Comparison of ENCODE assay signal across 8 mouse cellular contexts in genomic region chr15:27629046-27629445, GRCm38 (mm10). TPM values are rescaled to one million over a fixed set of nuclear protein-coding genes. Genes with fewer than 3 reads are reported as not detected.
DNase-seq lines count a peak whose midpoint lies in the region; ATAC-seq and TF ChIP-seq lines count a peak whose summit lies in the region.

No protein-coding gene starts in this region.

- H3K4me3 ChIP-seq in layer of hippocampus, adult 2 months = peak overlapping the region; percentile 85; the same call in 1 of the 2 replicates
- H3K4me3 ChIP-seq in embryonic facial prominence, embryonic 15.5 days (replicated peaks) = peak overlapping the region; percentile 95; the same call in 1 of the 2 replicates
- H3K4me3 ChIP-seq in intestine, embryonic 14.5 days (ENCODE audit: low read depth, low read length) = peak overlapping the region; percentile 81; the same call in 1 of the 2 replicates
- no peak overlapping the region for H3K4me3 ChIP-seq in midbrain, embryonic 16.5 days (ENCODE audit: low read depth, low read length)

- H3K36me3 ChIP-seq in embryonic facial prominence, embryonic 15.5 days = peaks cover 12% of the 10 kb centered on the region; the same call in 1 of the 2 replicates
- peaks cover 10% of the 10 kb centered on the region for H3K36me3 ChIP-seq in intestine, embryonic 14.5 days (ENCODE audit: control insufficient read depth, insufficient read depth, low read length)
- no peaks in the 10 kb centered on the region for H3K36me3 ChIP-seq in midbrain, embryonic 16.5 days (ENCODE audit: control insufficient read depth, insufficient read depth, low read length)

- no peak for DNase-seq in layer of hippocampus, adult 2 months (ENCODE audit: low spot score in 2 of 2)
- DNase-seq in layer of hippocampus, adult 9-10 months (ENCODE audit: low spot score) = no peak
- DNase-seq in intestine, embryonic 14.5 days (ENCODE audit: low spot score) = no peak
- no peak for DNase-seq in urinary bladder, postnatal 10 days (ENCODE audit: low spot score)
- DNase-seq in thymus, postnatal 0 days (ENCODE audit: low spot score) = no peak
- DNase-seq in T-cell, adult 2 months (ENCODE audit: low spot score) = no peak

- no peak for ATAC-seq in embryonic facial prominence, embryonic 15.5 days (ENCODE audit: insufficient number of reproducible peaks, low FRiP score, low TSS enrichment, low read depth)
- no peak for ATAC-seq in intestine, embryonic 14.5 days (replicated peaks; ENCODE audit: low FRiP score, low TSS enrichment, low read depth)
- ATAC-seq in midbrain, embryonic 16.5 days = no peak

- H3K27me3 ChIP-seq in embryonic facial prominence, embryonic 15.5 days = no peaks in the 10 kb centered on the region
- H3K27me3 ChIP-seq in intestine, embryonic 14.5 days (replicated peaks; ENCODE audit: control insufficient read depth, insufficient read depth, low read length) = no peaks in the 10 kb centered on the region
- H3K27me3 ChIP-seq in midbrain, embryonic 16.5 days (ENCODE audit: control insufficient read depth, insufficient read depth, low read depth, low read length) = no peaks in the 10 kb centered on the region

- no peak overlapping the region for H3K9ac ChIP-seq in embryonic facial prominence, embryonic 15.5 days
- no peak overlapping the region for H3K9ac ChIP-seq in intestine, embryonic 14.5 days (ENCODE audit: low read length)
- no peak overlapping the region for H3K9ac ChIP-seq in midbrain, embryonic 16.5 days (ENCODE audit: low read depth, low read length)

- H3K4me1 ChIP-seq in embryonic facial prominence, embryonic 15.5 days = peaks cover 20% of the 10 kb centered on the region
- H3K4me1 ChIP-seq in intestine, embryonic 14.5 days (replicated peaks; ENCODE audit: control insufficient read depth, insufficient read depth, low read length) = peaks cover 14% of the 10 kb centered on the region
- peaks cover 19% of the 10 kb centered on the region for H3K4me1 ChIP-seq in midbrain, embryonic 16.5 days (ENCODE audit: control insufficient read depth, insufficient read depth, low read length)

- H3K27ac ChIP-seq in layer of hippocampus, adult 2 months = no peak overlapping the region
- H3K27ac ChIP-seq in embryonic facial prominence, embryonic 15.5 days (replicated peaks) = no peak overlapping the region
- no peak overlapping the region for H3K27ac ChIP-seq in intestine, embryonic 14.5 days (ENCODE audit: low read depth)
- no peak overlapping the region for H3K27ac ChIP-seq in midbrain, embryonic 16.5 days (ENCODE audit: low read length)

- no peak for TF ChIP-seq CTCF in layer of hippocampus, adult 2 months (conservative IDR thresholded peaks at IDR 0.05)

- H3K4me2 ChIP-seq in embryonic facial prominence, embryonic 15.5 days (replicated peaks) = peak overlapping the region; percentile 86
- peak overlapping the region; percentile 90 for H3K4me2 ChIP-seq in intestine, embryonic 14.5 days (ENCODE audit: low read length)
- peak overlapping the region; percentile 14; the same call in 1 of the 2 replicates for H3K4me2 ChIP-seq in midbrain, embryonic 16.5 days (ENCODE audit: low read length)

- H3K9me3 ChIP-seq in embryonic facial prominence, embryonic 15.5 days (replicated peaks) = no peaks in the 10 kb centered on the region
- no peaks in the 10 kb centered on the region for H3K9me3 ChIP-seq in intestine, embryonic 14.5 days (ENCODE audit: control insufficient read depth, low read length)
- no peaks in the 10 kb centered on the region for H3K9me3 ChIP-seq in midbrain, embryonic 16.5 days (replicated peaks; ENCODE audit: control insufficient read depth, low read length, poor library complexity, severe bottlenecking)

- WGBS in embryonic facial prominence, embryonic 15.5 days = 66% methylated on average over 4 of the region's 4 CpGs
- 73% methylated on average over 4 of the region's 4 CpGs for WGBS in intestine, embryonic 14.5 days
- 81% methylated on average over 4 of the region's 4 CpGs for WGBS in midbrain, embryonic 16.5 days

RNA-seq across cellular contexts. Expression of gene Otulin, which starts 1.4 kb away (rescaled TPM):
- 10 to 100 TPM; 19.4 to 23.1 TPM for total RNA-seq in layer of hippocampus, adult 2 months (2021)
- 29.7 and 34.8 TPM in 2 replicates for polyA plus RNA-seq in embryonic facial prominence, embryonic 15.5 days (2015; fragmentation: Nextera tagmentation; extraction: Ambion mirVana)
- polyA plus RNA-seq in intestine, embryonic 14.5 days (2014; fragmentation: Nextera tagmentation; extraction: Ambion mirVana) = 36.4 and 46.1 TPM in 2 replicates
- polyA plus RNA-seq in midbrain, embryonic 16.5 days (2015; fragmentation: Nextera tagmentation; extraction: Ambion mirVana) = 20.7 and 21.6 TPM in 2 replicates
- 50.3 and 53.0 TPM in 2 replicates for polyA plus RNA-seq in thymus, postnatal 0 days (2015; fragmentation: Nextera tagmentation; extraction: Ambion mirVana)

RNA-seq across cellular contexts. Expression of gene Otulinl, which starts 52.3 kb away (rescaled TPM):
- total RNA-seq in layer of hippocampus, adult 2 months (2021) = 10 to 100 TPM; 27.6 to 31.8 TPM
- 27.5 and 32.0 TPM in 2 replicates for polyA plus RNA-seq in embryonic facial prominence, embryonic 15.5 days (2015; fragmentation: Nextera tagmentation; extraction: Ambion mirVana)
- 7.4 and 10.4 TPM in 2 replicates for polyA plus RNA-seq in intestine, embryonic 14.5 days (2014; fragmentation: Nextera tagmentation; extraction: Ambion mirVana)
- polyA plus RNA-seq in midbrain, embryonic 16.5 days (2015; fragmentation: Nextera tagmentation; extraction: Ambion mirVana) = 12.3 and 14.6 TPM in 2 replicates
- polyA plus RNA-seq in thymus, postnatal 0 days (2015; fragmentation: Nextera tagmentation; extraction: Ambion mirVana) = 75.9 and 97.4 TPM in 2 replicates

Comparison
In these comparisons a context has a peak if more than half of its experiments do, and no peak if none do; other contexts are left out.
1. H3K4me2 ChIP-seq: peak in every context shown above with its lines; median percentile 90 in intestine, embryonic 14.5 days; 86 in embryonic facial prominence, embryonic 15.5 days; 14 in midbrain, embryonic 16.5 days.